Mouse (Mus musculus): ENCODE results near the gene Dab2ip. TPM values are rescaled to one million over a fixed set of nuclear protein-coding genes. Genes with fewer than 3 reads are reported as not detected.

Dab2ip gene
- 10 to 100 TPM; 44.3 to 56.9 TPM for total RNA-seq (2021)
- long read RNA-seq, experiment 1, full-length matches to known transcripts: 2 of 49 reads
- long read RNA-seq, experiment 1, partial matches to known transcripts: 22 of 49 reads
- long read RNA-seq, experiment 1, other reads (novel, unspliced or antisense): 25 of 49 reads
- long read RNA-seq, experiment 2, full-length matches to known transcripts: 10 of 61 reads
- long read RNA-seq, experiment 2, partial matches to known transcripts: 21 of 61 reads
- long read RNA-seq, experiment 2, other reads (novel, unspliced or antisense): 30 of 61 reads

- DNase-seq: peak; percentile 48
These were observed at the start of gene Dab2ip for GRCm38 (mm10) chr2:35557911-35558825. Dab2ip (plus strand) TSS chr2:35558266.

- peak; percentile 46 for DNase-seq
These were observed 49.3 kb upstream of the Dab2ip start for GRCm38 (mm10) chr2:35508597-35509342.

- no peak for DNase-seq
These were observed 48.8 kb upstream of the Dab2ip start for GRCm38 (mm10) chr2:35509343-35509667.

GRCm38 (mm10) chr2:35509888-35510287 lies 48.2 kb upstream of the Dab2ip start:
- DNase-seq: no peak

DNA sequence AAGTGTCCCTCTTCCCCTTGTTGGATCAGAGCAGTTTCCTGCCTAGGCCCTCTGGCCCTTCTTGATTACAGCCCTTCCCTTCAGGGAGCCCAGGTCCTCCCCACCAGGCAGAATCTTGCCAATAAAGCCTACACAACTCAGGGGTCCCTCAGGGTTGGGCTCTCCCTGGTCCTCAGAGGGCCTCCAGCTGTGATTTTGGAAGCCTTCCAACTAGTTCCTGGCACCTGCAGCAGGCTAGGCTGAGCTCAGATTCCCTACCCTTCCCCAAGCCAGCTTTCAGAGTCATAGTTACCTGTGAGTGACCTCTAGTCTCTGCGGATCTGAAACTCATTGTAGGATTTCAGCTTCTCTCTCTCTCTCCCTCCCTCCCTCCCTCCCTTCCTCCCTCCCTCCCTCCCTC lies 47.1 kb upstream of the Dab2ip start:
- DNase-seq: no peak

- DNase-seq: no peak
These were observed 45.8 kb upstream of the Dab2ip start for GRCm38 (mm10) chr2:35512226-35512625.

DNA sequence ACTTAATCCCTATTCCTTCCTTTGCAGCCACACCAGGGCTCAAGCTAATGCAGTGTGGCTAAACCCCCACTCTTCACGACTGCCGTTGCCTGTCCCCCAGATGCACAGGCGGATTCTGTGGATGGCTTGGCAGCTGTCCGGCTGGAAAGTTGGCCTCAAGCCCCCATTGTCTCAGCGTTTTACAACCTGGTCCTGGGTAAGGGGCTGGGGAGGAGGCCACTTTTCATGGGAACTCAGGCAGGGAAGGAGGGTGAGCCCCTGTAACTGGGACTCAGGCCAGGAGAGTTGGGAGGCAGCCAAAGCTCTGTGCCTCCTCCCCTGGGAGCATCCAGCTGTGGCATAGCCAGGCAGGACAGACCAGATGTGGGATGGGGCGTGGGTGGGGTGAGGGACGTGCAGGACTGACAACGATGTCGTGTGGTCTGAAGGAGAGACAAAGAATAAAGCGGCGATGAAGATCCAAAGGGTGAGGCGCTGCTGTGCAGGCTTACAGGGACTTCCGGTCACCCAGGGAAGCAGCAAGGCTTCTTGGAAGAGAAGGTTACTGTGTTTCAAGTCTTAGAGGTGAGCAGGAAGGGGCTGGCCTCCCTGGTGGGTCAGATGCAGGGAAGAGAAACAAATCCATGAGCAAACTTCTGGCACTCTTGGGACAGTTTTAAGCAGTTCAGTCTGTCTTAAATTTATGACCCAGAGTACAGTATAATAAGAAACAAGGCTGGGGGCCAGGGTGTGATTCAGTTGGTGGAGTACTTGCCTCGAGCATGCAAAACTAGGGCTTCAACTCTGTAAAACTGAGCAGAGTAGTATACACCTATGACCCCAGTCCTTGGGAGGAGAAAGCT lies 43.8 kb upstream of the Dab2ip start:
- peak; percentile 82 for DNase-seq

- DNase-seq: no peak
These were observed 31.3 kb upstream of the Dab2ip start for GRCm38 (mm10) chr2:35526612-35527242.

DNA sequence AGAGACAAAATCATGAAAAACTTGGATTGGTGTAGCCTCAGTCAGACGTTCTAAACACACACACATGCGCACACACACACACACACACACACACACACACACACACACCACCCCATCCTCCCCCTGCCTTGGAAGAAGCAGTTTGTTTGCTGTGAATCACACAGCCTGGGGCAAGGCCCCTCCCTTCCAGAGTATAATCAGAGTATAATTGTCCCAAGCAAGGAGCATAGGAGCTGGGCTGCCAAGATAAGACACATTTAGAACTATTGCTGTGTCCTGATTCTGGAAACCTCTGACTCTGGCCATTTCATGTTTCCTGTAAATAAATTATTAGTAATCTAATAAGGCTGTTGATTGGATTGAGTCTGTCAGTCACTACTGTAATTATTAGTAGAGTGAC lies 29.0 kb upstream of the Dab2ip start:
- no peak for DNase-seq

DNA sequence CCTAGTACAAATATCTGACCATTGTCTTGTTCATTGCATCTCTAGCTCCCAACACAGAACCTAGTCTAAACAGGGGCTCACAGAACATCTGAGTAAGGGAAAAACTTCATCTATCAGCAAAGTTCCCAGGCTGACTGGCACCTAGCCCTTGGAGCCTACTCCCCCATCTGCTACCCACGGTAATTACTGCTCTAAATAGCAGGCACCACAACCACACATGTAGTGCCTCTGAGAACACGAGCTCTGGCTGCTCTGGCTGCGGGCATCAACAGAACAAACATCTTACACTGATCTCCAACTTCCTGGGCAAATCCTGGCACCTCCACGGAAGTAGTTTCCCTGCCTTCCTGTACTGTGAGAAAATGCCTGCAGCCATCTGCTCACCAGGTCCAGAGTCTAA lies 28.2 kb upstream of the Dab2ip start:
- DNase-seq: no peak

DNA sequence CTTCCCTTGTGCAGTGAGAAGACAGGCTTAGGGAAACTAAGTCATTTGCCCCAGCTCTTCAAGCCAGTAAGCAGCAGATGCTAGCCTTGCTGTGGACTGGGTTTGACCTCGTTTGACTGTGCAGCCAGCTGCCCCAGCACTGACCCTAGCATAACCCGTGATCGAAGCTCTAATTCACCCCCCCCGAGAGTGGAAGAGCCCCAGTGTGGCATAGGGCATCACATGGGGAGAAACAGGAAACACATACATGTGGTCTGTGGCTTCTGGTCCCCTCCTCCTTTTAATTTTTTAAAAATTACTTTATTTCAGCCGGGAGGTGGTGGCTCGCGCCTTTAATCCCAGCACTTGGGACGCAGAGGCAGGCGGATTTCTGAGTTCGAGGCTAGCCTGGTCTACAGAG lies 27.3 kb upstream of the Dab2ip start:
- DNase-seq: no peak

DNA sequence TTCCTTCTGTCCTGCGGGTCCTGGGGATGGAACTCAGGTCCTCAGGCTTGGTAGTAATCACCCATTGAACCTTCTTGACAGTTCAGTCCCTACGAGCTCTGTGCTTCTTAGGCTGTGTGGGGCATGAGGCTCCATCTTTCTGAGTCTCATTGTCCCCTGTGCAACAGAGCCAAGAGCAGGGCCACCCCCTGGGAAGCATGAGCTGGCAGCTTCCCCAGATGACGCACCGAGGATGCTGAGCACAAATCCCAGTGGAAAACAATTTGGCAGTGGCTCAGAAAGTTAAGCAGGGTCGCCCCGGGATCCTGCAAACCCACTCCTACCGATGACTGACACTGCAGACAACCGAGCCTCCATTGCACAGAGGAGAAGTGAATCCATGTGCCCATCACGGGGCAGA lies 24.4 kb upstream of the Dab2ip start:
- no peak for DNase-seq

DNA sequence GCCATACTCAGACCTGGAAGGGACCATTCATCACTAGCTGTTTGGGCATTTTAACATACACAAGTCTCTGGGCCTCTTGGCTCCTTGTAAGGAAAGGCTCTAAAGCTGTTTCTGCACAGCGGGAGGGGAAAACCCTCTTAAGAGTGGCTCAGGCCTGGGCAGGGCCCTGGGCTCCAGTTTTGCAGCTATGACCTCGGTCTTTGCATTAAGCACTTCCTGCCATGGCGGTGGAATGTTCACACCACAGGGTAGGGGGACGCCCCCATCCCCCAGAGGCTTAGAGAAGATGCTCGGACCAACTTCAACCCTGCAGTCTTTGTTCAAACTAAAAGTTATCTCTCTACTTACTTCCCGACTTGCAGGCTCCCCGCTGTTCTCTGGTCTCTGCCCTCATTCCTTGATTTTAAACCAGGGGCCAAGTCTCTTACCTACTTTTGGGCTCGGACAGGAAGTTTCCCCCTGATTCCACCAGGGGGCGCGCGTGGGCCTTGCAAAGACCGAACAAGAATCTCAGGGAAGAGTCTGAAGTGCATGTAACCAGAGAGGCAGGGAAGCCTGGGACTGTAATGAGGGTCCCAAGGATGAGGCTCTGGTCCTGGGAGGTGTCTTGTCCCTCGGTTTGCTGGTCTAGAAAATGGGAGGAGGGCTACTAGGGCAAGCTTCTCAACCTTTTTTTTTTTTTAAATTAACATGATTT lies 18.6 kb upstream of the Dab2ip start:
- peak; percentile 89 for DNase-seq

GRCm38 (mm10) chr2:35540798-35541197 lies 17.3 kb upstream of the Dab2ip start:
- DNase-seq: no peak

- peak; percentile 81 for DNase-seq
These were observed 13.3 kb upstream of the Dab2ip start for GRCm38 (mm10) chr2:35544717-35545116.

DNA sequence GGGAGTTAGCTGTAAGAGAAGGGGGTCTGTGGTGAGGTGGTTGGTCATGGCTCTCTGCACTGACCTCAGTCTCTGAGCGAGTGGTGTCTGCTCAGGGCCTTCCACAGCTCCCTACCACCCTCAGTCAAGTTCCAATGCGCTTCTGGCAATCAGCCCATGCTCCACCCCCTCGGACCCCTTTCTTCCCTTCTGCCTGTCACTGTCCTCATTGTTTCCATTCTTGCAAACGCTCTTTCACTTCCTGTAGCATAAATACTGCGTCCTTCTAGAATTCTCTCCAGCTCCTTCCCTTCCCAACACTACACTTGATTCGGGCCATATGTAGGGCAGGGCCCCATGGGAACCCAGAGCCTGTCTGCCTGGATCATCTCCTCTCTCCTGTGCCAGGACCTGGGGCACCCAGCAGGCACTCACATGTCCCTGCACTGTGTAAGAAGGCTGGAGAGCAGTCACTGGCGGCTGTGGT lies 12.9 kb upstream of the Dab2ip start:
- peak; percentile 35 for DNase-seq

GRCm38 (mm10) chr2:35546462-35546861 lies 11.6 kb upstream of the Dab2ip start:
- DNase-seq: no peak

DNA sequence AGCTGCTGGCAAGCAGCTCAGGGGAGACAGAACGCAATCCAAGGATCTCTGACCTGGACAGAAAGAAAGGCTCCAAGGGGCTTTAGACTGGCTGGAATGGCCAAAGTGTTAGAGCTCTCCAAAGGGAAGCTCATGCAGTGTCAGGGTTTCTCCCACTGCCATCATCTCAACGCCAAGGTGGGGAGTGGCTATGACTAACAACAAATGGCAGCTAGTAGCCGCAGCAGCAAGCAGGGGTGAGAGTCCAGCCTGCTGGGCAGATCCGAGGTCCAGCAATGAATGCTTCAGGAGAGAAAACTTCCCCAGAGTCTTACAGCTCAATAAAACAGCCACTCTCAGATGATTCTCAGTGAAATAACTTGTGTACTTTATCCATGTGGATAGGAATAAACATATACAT lies 8.9 kb upstream of the Dab2ip start:
- DNase-seq: no peak

DNA sequence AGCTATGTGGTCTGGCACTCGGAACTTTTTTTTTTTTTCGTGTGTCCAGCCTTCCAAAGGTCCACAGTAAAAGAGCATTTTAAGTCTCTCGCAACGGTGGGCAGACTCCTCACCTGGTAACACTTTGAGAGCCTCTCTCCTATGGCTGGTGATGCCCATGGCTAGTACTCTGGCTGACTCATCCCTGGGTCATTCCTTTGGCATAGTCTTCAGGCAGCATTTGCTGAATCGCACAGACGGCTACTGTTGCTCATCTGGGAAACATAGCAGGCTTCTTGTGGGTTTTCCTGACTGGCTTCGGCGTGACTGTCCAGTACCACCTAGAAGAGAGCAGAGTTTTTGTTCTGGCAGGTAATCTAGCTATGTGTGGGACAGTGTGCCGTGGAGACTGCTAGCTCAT lies 8.0 kb upstream of the Dab2ip start:
- DNase-seq: no peak

- no peak for DNase-seq
These were observed 1.1 kb upstream of the Dab2ip start for GRCm38 (mm10) chr2:35556918-35557486.

Data from gastrocnemius, postnatal 10 days (tissue).